Mouse (Mus musculus): ENCODE measurements around the gene Ushbp1. TPM values are rescaled to one million over a fixed set of nuclear protein-coding genes. Genes with fewer than 3 reads are reported as not detected.

Ushbp1 gene
- total and polyA plus RNA-seq, 3 experiments = not detected

GRCm38 (mm10) chr8:71392391-71392790 lies 3.2 kb downstream of the Ushbp1 start:
- dilution Hi-C loops (cut with MboI; ENCODE audit: extremely low pct_ligation_motif_present, extremely low pct_unique_long_range_greater_than_20kb, low sequenced_read_pairs) = no loop called here
- TF ChIP-seq MYC (IDR thresholded peaks at IDR 0.05; ENCODE audit: low read depth, low read length) (no peak), ZMIZ1 (IDR thresholded peaks at IDR 0.05; ENCODE audit: low read depth, low read length) (no peak), MAX (IDR thresholded peaks at IDR 0.05; ENCODE audit: low read length) (no peak), KAT2A (IDR thresholded peaks at IDR 0.05; ENCODE audit: insufficient replicate concordance, low read length) (no peak), JUN (IDR thresholded peaks at IDR 0.05; ENCODE audit: insufficient read depth, low read depth, low read length) (no peak), MXI1 (IDR thresholded peaks at IDR 0.05; ENCODE audit: low read depth, low read length) (no peak), BHLHE40 (IDR thresholded peaks at IDR 0.05; ENCODE audit: low read depth, low read length) (no peak), TBP (conservative IDR thresholded peaks at IDR 0.05; ENCODE audit: low read depth, low read length) (no peak), NRF1 (IDR thresholded peaks at IDR 0.05; ENCODE audit: low read depth, low read length) (no peak), MAZ (IDR thresholded peaks at IDR 0.05; ENCODE audit: low read depth, low read length) (no peak), RCOR1 (conservative IDR thresholded peaks at IDR 0.05; ENCODE audit: low read depth, low read length) (no peak), GABPA (IDR thresholded peaks at IDR 0.05; ENCODE audit: insufficient replicate concordance, low read depth, low read length) (no peak), HCFC1 (IDR thresholded peaks at IDR 0.05; ENCODE audit: low read depth, low read length) (no peak), ETS1 (conservative IDR thresholded peaks at IDR 0.05; ENCODE audit: low read depth, low read length) (no peak), TCF12 (IDR thresholded peaks at IDR 0.05; ENCODE audit: low read depth, low read length) (no peak), POLR2A (IDR thresholded peaks at IDR 0.05; ENCODE audit: low read depth, low read length) (no peak), CTCF (conservative IDR thresholded peaks at IDR 0.05 in 1 of 2, IDR thresholded peaks at IDR 0.05 in 1 of 2; ENCODE audit: low read depth in 2 of 2, low read length in 2 of 2) (no peak), CHD2 (IDR thresholded peaks at IDR 0.05; ENCODE audit: low read length) (no peak)

GRCm38 (mm10) chr8:71391696-71392095 lies 3.9 kb downstream of the Ushbp1 start:
- Histone ChIP-seq H3K9ac (ENCODE audit: insufficient read depth, low read depth) (0 out of 2 replicates have a peak overlapping the region, but pooled peaks have one; percentile 13), H3K79me2 (replicated peaks; ENCODE audit: control insufficient read depth, extremely low read depth, insufficient read depth, poor library complexity, severe bottlenecking) (no peaks in the 10 kb centered on the region), H3K9me3 (replicated peaks; ENCODE audit: low read length) (no peaks in the 10 kb centered on the region), H3K27ac (ENCODE audit: insufficient read depth, low read depth) (no peak overlapping the region), H3K36me3 (replicated peaks in 1 of 2; ENCODE audit: control insufficient read depth in 1 of 2, insufficient read depth in 1 of 2, low read length in 1 of 2) (no peaks in the 10 kb centered on the region), H3K4me3 (replicated peaks in 1 of 3; ENCODE audit: low read depth in 2 of 3, low read length in 2 of 3, poor library complexity in 1 of 3) (no peak overlapping the region), H3K4me1 (ENCODE audit: control insufficient read depth in 1 of 2, insufficient read depth in 2 of 2) (peaks cover 10 to 37% of the 10 kb centered on the region in 2 experiments), H3K4me2 (ENCODE audit: insufficient read depth, low read depth, poor library complexity, severe bottlenecking) (no peak overlapping the region; the same call in 1 of the 2 replicates), H3K27me3 (replicated peaks) (no peaks in the 10 kb centered on the region)
- DNase-seq (ENCODE audit: extremely low read depth) = no peak
- TF ChIP-seq ZKSCAN1 (IDR thresholded peaks at IDR 0.05; ENCODE audit: borderline replicate concordance, low read depth, low read length) (no peak), POLR2A (IDR thresholded peaks at IDR 0.05; ENCODE audit: low read depth, low read length) (no peak), BHLHE40 (IDR thresholded peaks at IDR 0.05; ENCODE audit: low read depth, low read length) (no peak), JUND (conservative IDR thresholded peaks at IDR 0.05; ENCODE audit: low read depth, low read length) (no peak), EP300 (IDR thresholded peaks at IDR 0.05; ENCODE audit: low read length) (no peak), ELF1 (IDR thresholded peaks at IDR 0.05; ENCODE audit: low read depth, low read length) (no peak), E2F4 (IDR thresholded peaks at IDR 0.05; ENCODE audit: insufficient replicate concordance, low read depth, low read length) (no peak), USF2 (conservative IDR thresholded peaks at IDR 0.05; ENCODE audit: low read depth, low read length) (no peak), IRF4 (IDR thresholded peaks at IDR 0.05; ENCODE audit: low read depth, low read length) (no peak), ZMIZ1 (IDR thresholded peaks at IDR 0.05; ENCODE audit: low read depth, low read length) (no peak), HCFC1 (IDR thresholded peaks at IDR 0.05; ENCODE audit: low read depth, low read length) (no peak)
- dilution Hi-C loops (cut with MboI; ENCODE audit: extremely low pct_ligation_motif_present, extremely low pct_unique_long_range_greater_than_20kb, low sequenced_read_pairs) (no loop called here), in situ Hi-C loops (cut with MboI; ENCODE audit: low pct_ligation_motif_present, low pct_unique_long_range_greater_than_20kb, low sequenced_read_pairs) (no loop called here)

More at GRCm38 (mm10) chr8:71392391-71392790, 3.2 kb downstream of the Ushbp1 start:
- no peak overlapping the region for H3K27ac ChIP-seq (ENCODE audit: insufficient read depth, low read depth)
- H3K9ac ChIP-seq (ENCODE audit: insufficient read depth, low read depth) = no peak overlapping the region
- H3K4me2 ChIP-seq (ENCODE audit: insufficient read depth, low read depth, poor library complexity, severe bottlenecking) = no peak overlapping the region
- H3K36me3 ChIP-seq (replicated peaks in 1 of 2; ENCODE audit: control insufficient read depth in 1 of 2, insufficient read depth in 1 of 2, low read length in 1 of 2) = no peaks in the 10 kb centered on the region
- in situ Hi-C loops (cut with MboI; ENCODE audit: low pct_ligation_motif_present, low pct_unique_long_range_greater_than_20kb, low sequenced_read_pairs) = no loop called here
- DNase-seq (ENCODE audit: extremely low read depth) = no peak
- no peaks in the 10 kb centered on the region for H3K27me3 ChIP-seq (replicated peaks)
- H3K4me3 ChIP-seq (replicated peaks in 1 of 3; ENCODE audit: low read depth in 2 of 3, low read length in 2 of 3, poor library complexity in 1 of 3) = no peak overlapping the region
- H3K4me1 ChIP-seq (ENCODE audit: control insufficient read depth in 1 of 2, insufficient read depth in 2 of 2) = peaks cover 10 to 38% of the 10 kb centered on the region in 2 experiments
- H3K9me3 ChIP-seq (replicated peaks; ENCODE audit: low read length) = no peaks in the 10 kb centered on the region
- 0 out of 2 replicates have a peak, but pooled peaks cover 4% of the 10 kb centered on the region for H3K79me2 ChIP-seq (replicated peaks; ENCODE audit: control insufficient read depth, extremely low read depth, insufficient read depth, poor library complexity, severe bottlenecking)

Data from CH12.LX (cell line).